Mouse (Mus musculus) MN1 (cell line): ENCODE data around the gene Ybx1.
"Not testable (repeated sequence)": the region's sequence is repeated elsewhere in the genome, so short reads cannot be mapped to it uniquely, and the experiment has no call there.

Source experiments
- DNase-seq: peaks from one replicate; pipeline ENCODE4 v3.0.0-alpha.2; 2016; ENCODE audit warnings: low spot score

The Ybx1 gene

GRCm38 (mm10) chr4:119294415-119295133, at the start of gene Ybx1:
Gene Ybx1 (minus strand): TSS chr4:119294604.
- peak; percentile 95 for DNase-seq

GRCm38 (mm10) chr4:119338861-119339361, 44.5 kb upstream of the Ybx1 start:
- peak; percentile 65 for DNase-seq

DNA sequence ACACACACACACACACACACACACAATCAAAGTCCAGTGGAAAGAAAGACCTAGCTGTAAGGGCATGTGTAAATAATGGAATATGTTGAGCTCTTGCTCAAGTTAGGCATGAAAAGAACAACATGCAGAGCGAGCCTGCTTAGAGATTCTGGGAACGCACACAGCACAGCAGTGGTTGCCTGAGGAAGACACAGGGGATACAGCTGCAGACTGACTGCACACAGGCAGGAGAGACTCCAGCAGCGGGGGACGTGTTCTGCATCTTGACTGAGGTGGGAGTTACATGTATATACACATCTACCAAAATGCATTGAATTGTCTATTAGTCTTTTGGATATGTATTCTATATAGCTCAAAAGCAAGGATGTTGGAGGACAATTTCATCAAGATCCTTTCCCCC, 44.0 kb upstream of the Ybx1 start:
- no peak for DNase-seq

DNA sequence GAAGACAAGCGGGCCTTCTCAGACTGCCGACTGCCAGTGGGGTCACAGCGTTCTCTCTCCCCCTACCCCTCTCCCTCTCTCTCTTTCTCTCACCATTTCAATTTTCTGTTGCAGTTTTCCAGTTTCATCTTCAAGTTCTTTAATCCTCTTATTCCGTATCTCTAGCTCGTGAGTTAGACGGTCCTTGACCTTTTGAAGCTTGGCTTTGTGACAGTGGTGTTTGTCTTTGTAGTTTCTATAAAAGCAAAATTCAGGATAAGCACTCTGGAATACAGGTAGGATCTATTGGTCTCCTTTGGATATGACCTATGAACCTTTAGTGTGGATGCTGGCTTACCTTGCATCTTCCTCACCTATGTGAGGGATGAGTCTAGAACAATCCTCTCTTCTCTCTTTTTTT, 39.1 kb upstream of the Ybx1 start:
- DNase-seq: no peak

- DNase-seq: peak; percentile 27
These were observed 26.6 kb upstream of the Ybx1 start for GRCm38 (mm10) chr4:119320896-119321550.

DNA sequence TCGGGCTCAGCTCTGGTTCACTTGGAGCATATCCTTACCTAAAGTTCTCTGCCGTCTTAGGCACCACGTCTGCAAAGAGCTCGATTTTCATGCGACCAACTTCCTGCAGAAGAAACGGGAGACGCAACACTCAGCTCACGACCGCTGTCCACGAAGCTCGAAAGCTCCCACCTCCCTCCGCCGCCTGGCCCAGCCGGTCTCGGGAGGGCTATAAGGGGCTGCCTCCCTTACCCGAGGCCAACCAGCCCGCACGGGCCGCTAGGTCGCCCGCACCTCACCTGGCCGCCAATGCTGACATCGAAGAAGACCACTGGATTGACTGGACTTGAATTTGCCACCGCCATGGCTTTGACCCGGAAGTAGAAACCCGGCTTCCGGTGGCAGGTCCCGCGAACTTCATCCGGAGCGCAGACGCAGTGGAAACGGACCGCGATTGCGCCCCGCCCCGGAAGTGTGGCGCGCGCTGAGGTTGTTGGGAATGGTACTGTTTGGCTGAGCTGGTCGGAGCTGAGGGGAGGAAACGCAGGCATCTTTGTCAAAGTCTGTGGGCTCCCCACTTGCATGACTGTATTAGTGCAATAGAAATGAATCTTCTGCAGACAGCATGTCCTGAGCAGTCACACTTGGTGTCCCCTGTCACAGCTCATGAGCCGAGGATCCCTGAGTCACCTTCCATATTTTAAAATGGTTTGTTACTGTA, 25.9 kb upstream of the Ybx1 start, which contains the start of gene Ppih:
Gene Ppih, minus strand, starts transcription at position 416 of the 700 bp plus-strand sequence.
- peak; percentile 88 for DNase-seq

DNA sequence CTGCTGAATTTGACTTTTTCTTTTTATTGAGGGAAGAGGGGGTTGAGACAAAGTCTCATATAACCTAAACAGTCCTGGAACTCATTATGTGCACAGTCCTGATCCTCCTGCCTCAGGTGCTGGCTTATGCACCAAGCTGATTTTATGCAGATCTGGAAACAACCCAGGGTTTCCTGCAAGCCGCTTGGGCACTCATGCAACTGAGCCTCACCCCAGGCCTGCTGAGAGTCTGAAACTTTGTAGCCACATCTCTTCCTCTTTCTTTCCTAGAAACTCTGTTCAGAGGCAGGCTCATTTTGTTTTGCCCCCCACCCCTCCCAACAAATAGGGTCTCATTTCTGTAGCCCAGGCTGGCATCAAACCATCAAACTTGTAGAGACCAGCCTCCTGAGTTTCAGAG, 19.4 kb upstream of the Ybx1 start:
- DNase-seq: no peak

DNA sequence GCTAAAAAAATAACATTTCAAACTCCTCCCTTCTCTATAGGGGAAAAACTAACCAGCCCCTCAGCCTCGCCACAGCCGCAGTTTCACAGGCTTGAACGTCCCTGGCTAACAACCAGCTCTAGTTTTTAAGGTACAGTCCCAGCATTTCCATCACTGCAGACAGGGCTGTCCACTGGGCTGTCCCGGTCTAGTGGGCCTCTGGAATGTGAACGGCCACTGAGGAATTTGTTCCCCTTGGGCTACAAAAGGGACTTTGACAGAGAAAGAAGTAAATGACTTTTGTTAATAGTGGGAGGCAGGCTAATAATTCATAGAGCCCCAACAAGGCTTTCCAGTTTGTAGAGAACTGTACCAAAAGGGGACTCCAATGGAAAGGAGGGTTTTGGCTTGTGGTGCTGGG, 11.0 kb upstream of the Ybx1 start:
- DNase-seq: no peak

GRCm38 (mm10) chr4:119303291-119303690, 8.9 kb upstream of the Ybx1 start:
- no peak for DNase-seq

- DNase-seq: no peak
These were observed 7.4 kb upstream of the Ybx1 start for GRCm38 (mm10) chr4:119301777-119302176.

GRCm38 (mm10) chr4:119300761-119301160, 6.4 kb upstream of the Ybx1 start:
- DNase-seq: no peak

DNA sequence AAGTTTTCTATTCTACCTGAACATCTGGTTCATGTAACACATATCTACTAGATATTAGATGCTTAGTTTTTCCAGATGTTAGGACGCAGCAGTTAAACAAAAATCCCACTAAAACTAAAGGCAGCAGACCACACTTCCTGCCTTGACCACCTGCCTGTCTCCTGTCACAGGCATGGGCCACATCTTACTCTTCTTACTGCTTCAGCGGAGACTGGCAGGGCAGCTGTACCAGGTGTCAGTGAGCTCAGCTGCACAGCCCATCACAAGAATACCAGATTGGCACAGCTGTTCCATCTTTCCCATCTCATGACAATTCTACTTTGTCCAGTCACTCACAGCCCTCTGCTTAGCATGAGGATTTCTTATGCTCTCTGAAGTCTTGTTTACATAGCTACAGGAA, 3.0 kb upstream of the Ybx1 start:
- no peak for DNase-seq

GRCm38 (mm10) chr4:119295134-119295453, 690 bp upstream of the Ybx1 start:
- no peak for DNase-seq

DNA sequence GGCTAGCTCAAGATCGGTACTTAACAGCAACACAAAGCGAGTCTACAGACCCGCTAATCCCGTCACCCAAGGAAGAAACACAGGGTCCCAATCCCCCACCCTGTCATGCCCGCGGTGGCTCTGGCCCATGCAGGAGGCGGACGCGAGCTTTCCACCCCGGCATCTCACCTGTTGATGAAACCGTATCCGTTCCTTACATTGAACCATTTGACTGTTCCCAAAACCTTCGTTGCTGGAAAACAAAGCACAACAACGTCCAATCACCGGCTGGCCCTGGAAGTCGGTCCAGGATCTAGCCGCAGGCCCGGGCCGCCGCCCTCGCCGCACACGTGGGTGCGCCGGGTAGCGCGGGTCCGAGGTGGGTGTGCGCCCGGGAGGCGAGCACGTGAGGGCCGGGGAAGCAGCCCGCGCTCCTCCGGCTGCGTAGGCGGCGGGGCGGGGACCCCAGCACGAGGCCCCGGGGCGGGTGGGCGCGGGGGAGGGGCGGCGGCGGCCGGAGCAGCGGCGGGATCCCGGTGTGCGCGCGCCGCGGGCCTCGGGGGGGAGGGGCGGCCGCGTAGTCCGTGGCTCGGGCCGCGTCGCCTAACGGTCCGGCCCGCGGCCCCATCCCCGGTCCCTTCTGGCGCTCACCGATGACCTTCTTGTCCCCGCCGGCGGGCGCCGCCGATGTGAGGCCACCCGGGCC, 688 bp downstream of the Ybx1 start:
- peak; percentile 19 for DNase-seq

GRCm38 (mm10) chr4:119292771-119293573, 1.4 kb downstream of the Ybx1 start:
- DNase-seq: peak; percentile 72

GRCm38 (mm10) chr4:119291921-119292320, 2.5 kb downstream of the Ybx1 start:
- no peak for DNase-seq

GRCm38 (mm10) chr4:119285336-119285735, 9.1 kb downstream of the Ybx1 start:
- DNase-seq: no peak

DNA sequence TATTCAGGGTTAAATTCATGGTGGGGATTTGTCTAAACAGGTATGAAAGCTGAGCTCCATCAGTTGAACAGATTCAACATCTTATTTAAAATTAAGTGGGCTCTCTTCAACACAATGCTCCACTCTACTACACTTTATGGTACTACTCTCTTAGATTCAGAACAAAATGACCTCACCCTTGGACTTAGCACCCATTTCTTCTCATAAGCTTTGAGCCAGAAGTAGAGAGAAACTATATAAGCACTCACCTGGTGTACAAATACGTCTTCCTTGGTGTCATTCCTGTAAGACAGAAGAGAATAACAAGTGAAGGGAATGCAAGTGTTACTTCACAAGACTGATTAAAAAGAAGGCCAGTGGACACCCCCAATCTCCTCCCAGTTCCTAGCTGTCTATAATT, 9.5 kb downstream of the Ybx1 start:
- DNase-seq: no peak

DNA sequence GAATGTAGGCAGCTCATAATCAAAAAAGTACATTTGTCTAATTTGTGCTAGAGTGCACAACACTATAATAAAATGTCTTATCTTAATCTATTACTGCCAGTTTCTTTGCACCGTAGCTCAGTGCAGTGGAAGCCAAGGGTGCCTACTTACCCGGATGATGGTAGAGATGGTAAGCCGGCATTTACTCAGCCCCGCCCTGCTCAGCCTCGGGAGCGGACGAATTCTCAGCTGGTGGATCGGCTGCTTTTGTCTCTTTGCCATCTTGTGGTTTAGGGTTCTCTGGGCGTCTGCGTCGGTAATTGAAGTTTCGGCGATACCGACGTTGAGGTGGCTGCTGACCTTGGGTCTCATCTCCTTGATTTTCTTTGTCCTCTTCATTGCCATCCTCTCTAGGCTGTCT, 15.6 kb downstream of the Ybx1 start:
- not testable (repeated sequence) for DNase-seq

- DNase-seq: no peak
These were observed 18.7 kb downstream of the Ybx1 start for GRCm38 (mm10) chr4:119275726-119276125.

- no peak for DNase-seq
These were observed 19.2 kb downstream of the Ybx1 start for GRCm38 (mm10) chr4:119275226-119275625.

DNA sequence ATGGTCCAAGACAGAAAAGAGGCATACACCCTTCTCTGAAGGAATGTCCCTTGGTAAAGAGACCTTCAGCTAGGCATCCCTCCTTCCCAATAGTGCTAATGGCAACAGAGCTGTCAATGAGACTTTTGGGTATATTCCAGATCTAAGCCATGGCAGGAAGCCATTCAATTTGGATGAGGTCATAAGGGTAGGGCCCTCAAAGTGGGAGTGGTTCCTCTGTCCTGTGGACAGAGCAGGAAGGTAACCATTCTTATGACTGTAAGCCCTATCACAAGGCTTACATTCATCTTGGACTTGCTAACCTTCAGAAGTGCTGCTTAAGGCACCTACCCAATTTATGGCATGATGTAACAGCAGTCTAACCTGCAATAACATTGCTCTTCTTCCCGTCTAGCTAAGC, 19.8 kb downstream of the Ybx1 start:
- DNase-seq: peak; percentile 47
